ENCODE assay signal across 12 mouse cellular contexts in the genomic region with DNA sequence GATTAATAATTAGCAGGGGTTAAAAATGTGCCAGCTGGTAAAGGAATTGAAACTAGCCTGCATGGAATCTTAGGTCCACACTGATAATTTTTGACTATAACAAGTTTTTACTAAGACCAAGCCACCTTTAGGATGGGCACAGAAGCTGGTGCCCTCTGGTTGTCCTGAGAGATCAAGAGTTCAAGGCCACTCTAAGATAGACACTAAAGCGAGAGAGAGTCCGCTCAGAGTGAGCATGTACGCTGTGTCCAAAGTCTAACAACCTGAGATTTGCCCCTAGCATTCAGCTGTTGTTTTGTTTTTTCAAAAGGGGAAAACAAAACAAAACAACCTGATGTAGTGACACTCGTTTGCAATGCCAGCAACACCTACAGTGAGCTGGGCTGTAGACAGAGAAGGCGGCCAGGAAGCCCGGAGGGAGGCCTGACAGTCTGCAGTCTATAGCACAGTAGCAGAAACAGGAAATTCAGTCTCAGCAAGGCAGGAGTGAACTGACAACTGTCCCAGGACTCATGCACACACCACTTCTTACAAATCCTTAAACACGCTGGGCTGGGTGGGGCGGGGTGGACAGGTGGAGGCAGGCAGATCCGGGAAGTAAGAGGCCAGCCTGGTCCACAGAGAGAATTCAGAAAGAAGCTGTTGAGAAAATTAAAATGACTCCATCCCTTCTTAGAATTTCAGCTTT. TPM values are rescaled to one million over a fixed set of nuclear protein-coding genes. Genes with fewer than 3 reads are reported as not detected.
DNase-seq lines count a peak whose midpoint lies in the region; ATAC-seq lines count a peak whose summit lies in the region.
"Had no signal": no experiment of that assay in that cellular context is flagged by ENCODE, and none has a peak within 500 bp of the region (broad histone marks: within the 10 kb centered on the region; RNA-seq: fewer than 3 reads in every experiment).

No protein-coding gene starts in this region.

- DNase-seq in neural tube, embryonic 10.5 days (ENCODE audit: extremely low spot score, low spot score), result no peak
- DNase-seq in ovary, postnatal 14 days (ENCODE audit: low spot score), result no peak
- no peak for DNase-seq in left cerebral cortex, postnatal 10 days (ENCODE audit: extremely low spot score in 1 of 2, low spot score in 2 of 2)

- 0 out of 2 replicates have a peak, but pooled peaks have one; percentile 35 for ATAC-seq in hindbrain, embryonic 16.5 days
- no peak for ATAC-seq in hindbrain, embryonic 13.5 days (ENCODE audit: low FRiP score)
- 0 out of 2 replicates have a peak, but pooled peaks have one; percentile 51 for ATAC-seq in neural tube, embryonic 13.5 days (ENCODE audit: low read depth)
- 0 out of 2 replicates have a peak, but pooled peaks have one; percentile 51 for ATAC-seq in kidney, embryonic 16.5 days (ENCODE audit: low FRiP score, low TSS enrichment)
- ATAC-seq in neural tube, embryonic 15.5 days (ENCODE audit: low FRiP score), result no peak

- no peak overlapping the region for H3K9ac ChIP-seq in hindbrain, embryonic 16.5 days (ENCODE audit: low read depth, low read length)
- no peak overlapping the region for H3K9ac ChIP-seq in hindbrain, embryonic 13.5 days
- no peak overlapping the region for H3K9ac ChIP-seq in neural tube, embryonic 13.5 days
- no peak overlapping the region for H3K9ac ChIP-seq in kidney, embryonic 16.5 days (replicated peaks; ENCODE audit: low read length)
- H3K9ac ChIP-seq in neural tube, embryonic 15.5 days (replicated peaks), result no peak overlapping the region
- H3K9ac ChIP-seq: heart, embryonic 12.5 days; limb, embryonic 13.5 days had no signal

- no peaks in the 10 kb centered on the region for H3K27me3 ChIP-seq in hindbrain, embryonic 16.5 days (replicated peaks; ENCODE audit: control insufficient read depth, insufficient read depth, low read length)
- no peaks in the 10 kb centered on the region for H3K27me3 ChIP-seq in hindbrain, embryonic 13.5 days
- H3K27me3 ChIP-seq in neural tube, embryonic 13.5 days, result no peaks in the 10 kb centered on the region
- H3K27me3 ChIP-seq in kidney, embryonic 16.5 days (ENCODE audit: insufficient read depth, low read length), result no peaks in the 10 kb centered on the region
- no peaks in the 10 kb centered on the region for H3K27me3 ChIP-seq in neural tube, embryonic 15.5 days (replicated peaks)
- H3K27me3 ChIP-seq: heart, embryonic 12.5 days; limb, embryonic 13.5 days had no signal

- intact Hi-C loops in left cerebral cortex, postnatal 10 days (cut with DNase I), result loop anchor here (5.0 kb wide), 1 partner anchor 449 kb away; no protein-coding TSS in a partner anchor

- no peaks in the 10 kb centered on the region for H3K9me3 ChIP-seq in hindbrain, embryonic 16.5 days (ENCODE audit: control insufficient read depth, low read length)
- H3K9me3 ChIP-seq in hindbrain, embryonic 13.5 days, result no peaks in the 10 kb centered on the region
- H3K9me3 ChIP-seq in neural tube, embryonic 13.5 days, result no peaks in the 10 kb centered on the region
- no peaks in the 10 kb centered on the region for H3K9me3 ChIP-seq in kidney, embryonic 16.5 days (ENCODE audit: low read length)
- no peaks in the 10 kb centered on the region for H3K9me3 ChIP-seq in neural tube, embryonic 15.5 days (replicated peaks)
- H3K9me3 ChIP-seq: heart, embryonic 12.5 days; limb, embryonic 13.5 days; midbrain, embryonic 10.5 days had no signal

- H3K4me3 ChIP-seq in hindbrain, embryonic 16.5 days (ENCODE audit: low read length), result no peak overlapping the region
- no peak overlapping the region for H3K4me3 ChIP-seq in hindbrain, embryonic 13.5 days
- H3K4me3 ChIP-seq in neural tube, embryonic 13.5 days, result no peak overlapping the region
- no peak overlapping the region for H3K4me3 ChIP-seq in kidney, embryonic 16.5 days (ENCODE audit: low read length)
- no peak overlapping the region for H3K4me3 ChIP-seq in neural tube, embryonic 15.5 days (replicated peaks)
- H3K4me3 ChIP-seq: heart, embryonic 12.5 days; limb, embryonic 13.5 days; midbrain, embryonic 10.5 days had no signal

- H3K27ac ChIP-seq in hindbrain, embryonic 16.5 days (ENCODE audit: low read depth, low read length), result no peak overlapping the region
- H3K27ac ChIP-seq in hindbrain, embryonic 13.5 days, result no peak overlapping the region
- H3K27ac ChIP-seq in neural tube, embryonic 13.5 days (replicated peaks), result no peak overlapping the region
- H3K27ac ChIP-seq in kidney, embryonic 16.5 days (ENCODE audit: low read length), result no peak overlapping the region
- H3K27ac ChIP-seq in neural tube, embryonic 15.5 days (replicated peaks), result 0 out of 2 replicates have a peak overlapping the region, but pooled peaks have one; percentile 23
- H3K27ac ChIP-seq: hindbrain, postnatal 0 days; limb, embryonic 13.5 days; midbrain, embryonic 10.5 days had no signal

- no peaks in the 10 kb centered on the region; the same call in 1 of the 2 replicates for H3K4me1 ChIP-seq in hindbrain, embryonic 16.5 days (ENCODE audit: control insufficient read depth, insufficient read depth, low read depth, low read length)
- no peaks in the 10 kb centered on the region; the same call in 1 of the 2 replicates for H3K4me1 ChIP-seq in hindbrain, embryonic 13.5 days (replicated peaks)
- H3K4me1 ChIP-seq in neural tube, embryonic 13.5 days (replicated peaks), result no peaks in the 10 kb centered on the region
- no peaks in the 10 kb centered on the region for H3K4me1 ChIP-seq in kidney, embryonic 16.5 days (ENCODE audit: insufficient read depth, low read length)
- no peaks in the 10 kb centered on the region for H3K4me1 ChIP-seq in neural tube, embryonic 15.5 days
- H3K4me1 ChIP-seq: heart, embryonic 12.5 days; limb, embryonic 13.5 days had no signal

- peaks cover 12% of the 10 kb centered on the region for H3K36me3 ChIP-seq in hindbrain, embryonic 16.5 days (ENCODE audit: control insufficient read depth, insufficient read depth, low read length)
- peaks cover 82% of the 10 kb centered on the region for H3K36me3 ChIP-seq in hindbrain, embryonic 13.5 days
- H3K36me3 ChIP-seq in neural tube, embryonic 13.5 days, result peaks cover 88% of the 10 kb centered on the region
- H3K36me3 ChIP-seq in kidney, embryonic 16.5 days (ENCODE audit: insufficient read depth, low read length), result peaks cover 58% of the 10 kb centered on the region
- peaks cover 72% of the 10 kb centered on the region for H3K36me3 ChIP-seq in neural tube, embryonic 15.5 days

- WGBS in hindbrain, embryonic 16.5 days, result 89% methylated on average over 9 of the region's 9 CpGs
- 92% methylated on average over 9 of the region's 9 CpGs for WGBS in hindbrain, embryonic 13.5 days
- 93% methylated on average over 9 of the region's 9 CpGs for whole genome bisulfite sequencing in neural tube, embryonic 13.5 days
- 88% methylated on average over 9 of the region's 9 CpGs for WGBS in kidney, embryonic 16.5 days
- 90% methylated on average over 9 of the region's 9 CpGs for WGBS in neural tube, embryonic 15.5 days

- no peak overlapping the region for H3K4me2 ChIP-seq in hindbrain, embryonic 16.5 days (ENCODE audit: low read length)
- H3K4me2 ChIP-seq in hindbrain, embryonic 13.5 days, result no peak overlapping the region
- H3K4me2 ChIP-seq in neural tube, embryonic 13.5 days, result no peak overlapping the region
- H3K4me2 ChIP-seq in kidney, embryonic 16.5 days (replicated peaks; ENCODE audit: low read depth, low read length), result no peak overlapping the region
- no peak overlapping the region for H3K4me2 ChIP-seq in neural tube, embryonic 15.5 days
- H3K4me2 ChIP-seq: heart, embryonic 12.5 days; limb, embryonic 13.5 days had no signal

RNA-seq across cellular contexts. Expression of a gene that starts 53.1 kb away (rescaled TPM):
- 21.2 and 24.7 TPM in 2 replicates for polyA plus RNA-seq in hindbrain, embryonic 16.5 days (2015; fragmentation: Nextera tagmentation; extraction: Ambion mirVana)
- 29.4 and 31.4 TPM in 2 replicates for polyA plus RNA-seq in hindbrain, embryonic 13.5 days (2015; fragmentation: Nextera tagmentation; extraction: Ambion mirVana)
- 27.9 and 32.5 TPM in 2 replicates for polyA plus RNA-seq in neural tube, embryonic 13.5 days (2015; fragmentation: Nextera tagmentation; extraction: Ambion mirVana)
- polyA plus RNA-seq in kidney, embryonic 16.5 days (2015; fragmentation: Nextera tagmentation; extraction: Ambion mirVana), result 37.5 and 44.7 TPM in 2 replicates
- polyA plus RNA-seq in neural tube, embryonic 15.5 days (2015; fragmentation: Nextera tagmentation; extraction: Ambion mirVana), result 22.1 and 25.1 TPM in 2 replicates
- 10 to 100 TPM; 31.9 to 34.8 TPM for total RNA-seq in left cerebral cortex, postnatal 10 days (2021)

RNA-seq across cellular contexts. Expression of a gene that starts 57.8 kb away (rescaled TPM):
- polyA plus RNA-seq in hindbrain, embryonic 16.5 days (2015; fragmentation: Nextera tagmentation; extraction: Ambion mirVana), result 36.2 and 41.4 TPM in 2 replicates
- 59.5 and 62.5 TPM in 2 replicates for polyA plus RNA-seq in hindbrain, embryonic 13.5 days (2015; fragmentation: Nextera tagmentation; extraction: Ambion mirVana)
- 51.9 and 63.7 TPM in 2 replicates for polyA plus RNA-seq in neural tube, embryonic 13.5 days (2015; fragmentation: Nextera tagmentation; extraction: Ambion mirVana)
- polyA plus RNA-seq in kidney, embryonic 16.5 days (2015; fragmentation: Nextera tagmentation; extraction: Ambion mirVana), result 65.4 and 67.7 TPM in 2 replicates
- polyA plus RNA-seq in neural tube, embryonic 15.5 days (2015; fragmentation: Nextera tagmentation; extraction: Ambion mirVana), result 41.1 and 46.6 TPM in 2 replicates
- total RNA-seq in left cerebral cortex, postnatal 10 days (2021), result 10 to 100 TPM; 66.4 to 66.9 TPM

Comparison
In these comparisons a context has a peak if more than half of its experiments do, and no peak if none do; other contexts are left out.
1. ATAC-seq: peak in hindbrain, embryonic 16.5 days (single experiment), neural tube, embryonic 13.5 days (single experiment) and kidney, embryonic 16.5 days (single experiment); none in hindbrain, embryonic 13.5 days (single experiment) and neural tube, embryonic 15.5 days (single experiment).